Mouse (Mus musculus): Measurements from ENCODE around the gene Ccsap.

DNA sequence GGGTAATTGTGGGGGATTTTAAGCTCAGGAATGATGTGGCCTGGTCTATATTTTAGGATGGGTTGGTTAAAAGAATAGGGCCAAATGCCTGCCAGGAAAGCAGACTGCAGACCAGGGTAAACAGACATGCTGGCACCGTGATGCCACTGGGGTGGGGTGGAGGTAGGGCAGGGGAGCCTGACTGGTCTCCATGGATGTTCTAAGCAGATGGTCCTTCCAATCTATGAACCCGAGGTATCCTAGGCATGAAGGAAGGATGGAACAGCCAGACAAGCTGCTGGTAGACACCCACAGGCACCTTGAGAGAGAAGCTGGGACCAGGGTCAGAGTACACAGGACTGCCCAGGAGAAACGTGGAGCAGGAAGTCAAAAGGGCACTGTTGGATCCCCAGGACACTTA, 12.5 kb downstream of the Ccsap start:
- TF ChIP-seq CTCF (IDR thresholded peaks at IDR 0.05; ENCODE audit: extremely low read depth, insufficient read depth, low read length) (no peak), POLR2A (IDR thresholded peaks at IDR 0.05; ENCODE audit: extremely low read depth, insufficient read depth, low read length) (no peak)
